Mouse (Mus musculus) heart, postnatal 14 days (tissue): ENCODE measurements at regions not wholly inside any gene's neighbourhood (a gene's known extent, or its start where the extent isn't known, plus 50 kb on each side); places are given as distances from the start of the nearest gene placed in this dataset.

Experiments
- DNase-seq, 2 experiments: peaks; one replicate each; pipeline ENCODE4 v3.0.0; 2021 to 2022
- intact Hi-C: fragments of 180-260 bp; cut with DNase I; formaldehyde crosslinking; loops from one replicate; pipeline ENCODE4 v1.15.1; 2025

DNA sequence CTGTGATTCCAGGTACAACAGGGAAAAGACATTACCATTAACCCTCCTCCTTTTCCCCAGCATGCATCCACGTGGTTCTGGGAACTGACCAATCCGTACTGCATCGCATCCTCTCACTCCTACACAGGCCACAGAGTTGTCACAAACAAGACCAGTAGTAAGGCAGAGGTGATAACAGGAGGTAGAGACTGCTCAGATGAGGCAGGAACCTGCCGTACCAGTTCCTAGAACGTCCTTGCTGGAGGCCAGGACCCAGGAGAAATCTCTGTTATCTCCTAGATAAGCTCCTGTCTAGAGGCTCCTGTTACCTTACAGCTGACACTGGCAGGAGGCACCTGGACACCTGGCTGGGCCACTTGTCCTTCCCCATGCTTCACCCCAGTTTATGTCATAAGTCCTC, 121.4 kb upstream of the Neo1 start:
- DNase-seq, result no peak
- intact Hi-C loops, result no loop called here

- intact Hi-C loops, result no loop called here
- DNase-seq, result no peak
Measured at GRCm38 (mm10) chr9:59153945-59154344, 117.7 kb upstream of the Neo1 start.

- no peak for DNase-seq
- intact Hi-C loops, result no loop called here
Measured at GRCm38 (mm10) chr9:59153126-59153525, 116.9 kb upstream of the Neo1 start.

GRCm38 (mm10) chr9:59144256-59144800, 108.1 kb upstream of the Neo1 start:
- no peak for DNase-seq
- intact Hi-C loops, result no loop called here

DNA sequence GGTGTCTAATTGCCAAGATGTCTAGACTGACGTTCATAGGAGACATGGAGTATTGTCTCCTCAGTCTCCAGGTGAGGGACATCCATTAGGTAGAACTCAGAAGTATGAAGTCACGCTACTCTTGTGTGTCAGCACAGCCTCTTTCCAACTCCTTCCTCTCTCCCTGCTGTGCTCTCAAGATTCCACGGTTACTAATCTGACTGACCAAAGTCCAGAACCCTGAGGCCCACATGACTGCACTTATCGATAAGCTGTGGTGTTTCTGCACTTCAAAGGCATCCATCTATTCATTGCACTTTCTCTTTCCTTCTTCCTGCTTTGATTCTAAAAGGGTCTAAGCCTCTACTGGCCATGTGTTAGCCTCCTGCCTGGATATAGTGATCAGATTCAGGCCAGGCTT, 107.4 kb upstream of the Neo1 start:
- no peak for DNase-seq
- intact Hi-C loops, result no loop called here

GRCm38 (mm10) chr9:59134171-59135041, 98.2 kb upstream of the Neo1 start:
- intact Hi-C loops, result loop anchor here (5.0 kb wide), 1 partner anchor 97 kb away; the partner anchor contains the start of gene Neo1
- peak; percentile 14 to 41 for DNase-seq

DNA sequence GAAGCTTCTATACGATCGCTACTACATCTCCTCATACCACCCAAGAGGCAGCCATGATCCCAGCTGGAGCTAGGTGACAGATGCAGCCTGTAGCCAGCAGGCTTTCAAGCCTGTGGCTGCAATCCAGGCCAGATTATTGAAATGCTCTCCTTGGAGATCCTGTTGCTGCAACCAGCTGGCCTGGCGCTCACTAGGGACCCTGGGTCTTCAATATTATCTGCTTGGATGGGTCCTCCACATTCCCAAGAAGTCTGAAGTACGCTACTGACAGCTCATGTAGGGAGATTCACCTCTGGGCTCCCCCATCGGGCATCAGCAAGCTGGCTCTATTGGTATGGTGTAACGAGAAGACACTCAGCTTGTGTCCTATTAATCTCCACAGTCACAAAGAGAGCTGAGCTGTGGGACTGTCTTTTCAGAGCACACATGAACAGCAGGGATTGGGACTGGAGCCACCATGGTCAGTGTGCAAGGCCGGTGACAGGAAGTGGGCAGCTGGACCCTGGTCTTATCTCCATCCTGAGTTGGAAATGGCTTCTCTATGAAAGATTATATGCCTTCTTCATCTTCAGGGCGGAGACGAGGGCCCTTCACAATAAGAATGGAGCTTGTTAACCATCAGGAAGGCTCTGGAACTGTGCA, 93.6 kb upstream of the Neo1 start:
- DNase-seq, result peak; percentile 3 to 26
- intact Hi-C loops, result loop anchor here (5.0 kb wide), 1 partner anchor 93 kb away; the partner anchor contains the start of gene Neo1

GRCm38 (mm10) chr9:59129252-59129651, 93.0 kb upstream of the Neo1 start:
- intact Hi-C loops, result no loop called here
- DNase-seq, result peak; percentile 8 to 29

DNA sequence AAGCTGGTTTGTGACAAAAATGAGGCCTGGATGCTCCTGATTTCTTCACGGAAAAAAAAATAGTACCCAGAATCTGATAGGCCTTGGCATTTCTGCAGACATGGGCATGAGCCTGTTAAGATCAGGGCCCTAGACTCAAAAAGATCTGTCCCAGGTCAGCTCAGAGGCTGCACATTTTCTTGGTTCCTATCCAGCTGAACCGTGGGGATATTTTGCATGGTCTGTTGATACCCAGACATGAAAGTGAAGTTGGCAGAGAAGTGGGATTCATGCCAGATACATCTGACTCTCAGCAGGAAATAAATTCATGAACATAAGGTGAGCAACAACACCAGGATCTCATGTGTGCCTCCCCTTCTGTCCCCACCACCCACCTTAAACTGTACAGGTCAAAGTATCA, 91.8 kb upstream of the Neo1 start:
- no peak for DNase-seq
- intact Hi-C loops, result no loop called here

- no peak for DNase-seq
- intact Hi-C loops, result no loop called here
Measured at GRCm38 (mm10) chr9:59125886-59126285, 89.6 kb upstream of the Neo1 start.

GRCm38 (mm10) chr9:59116561-59116960, 80.3 kb upstream of the Neo1 start:
- peak; percentile 25 to 62 for DNase-seq

GRCm38 (mm10) chr9:59113859-59114258, 77.6 kb upstream of the Neo1 start:
- intact Hi-C loops, result no loop called here
- DNase-seq, result no peak

More at GRCm38 (mm10) chr9:59116561-59116960, 80.3 kb upstream of the Neo1 start:
- intact Hi-C loops, result no loop called here

- intact Hi-C loops, result no loop called here
- DNase-seq, result no peak
Measured at GRCm38 (mm10) chr9:59099738-59100137, 63.5 kb upstream of the Neo1 start.

DNA sequence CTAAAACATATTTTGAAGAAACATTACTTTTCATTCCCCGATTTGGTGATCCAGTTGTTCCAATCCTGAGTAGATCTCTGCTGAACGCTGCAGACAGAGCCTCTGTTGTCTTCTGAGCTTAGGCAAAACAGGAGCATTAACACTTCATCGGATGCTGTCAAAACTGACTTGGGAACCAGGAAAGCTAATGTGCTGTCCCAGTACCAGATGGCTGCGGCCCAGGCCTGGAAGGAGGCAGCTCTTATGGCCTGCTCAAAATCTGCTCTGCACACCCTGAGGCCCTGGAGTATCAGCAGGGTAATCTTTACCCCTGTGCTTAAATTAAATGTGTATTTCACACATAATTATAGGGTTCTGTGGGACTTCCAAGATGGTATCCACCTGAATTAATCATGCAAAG, 61.3 kb upstream of the Neo1 start:
- peak; percentile 9 to 12 for DNase-seq
- intact Hi-C loops, result no loop called here

DNA sequence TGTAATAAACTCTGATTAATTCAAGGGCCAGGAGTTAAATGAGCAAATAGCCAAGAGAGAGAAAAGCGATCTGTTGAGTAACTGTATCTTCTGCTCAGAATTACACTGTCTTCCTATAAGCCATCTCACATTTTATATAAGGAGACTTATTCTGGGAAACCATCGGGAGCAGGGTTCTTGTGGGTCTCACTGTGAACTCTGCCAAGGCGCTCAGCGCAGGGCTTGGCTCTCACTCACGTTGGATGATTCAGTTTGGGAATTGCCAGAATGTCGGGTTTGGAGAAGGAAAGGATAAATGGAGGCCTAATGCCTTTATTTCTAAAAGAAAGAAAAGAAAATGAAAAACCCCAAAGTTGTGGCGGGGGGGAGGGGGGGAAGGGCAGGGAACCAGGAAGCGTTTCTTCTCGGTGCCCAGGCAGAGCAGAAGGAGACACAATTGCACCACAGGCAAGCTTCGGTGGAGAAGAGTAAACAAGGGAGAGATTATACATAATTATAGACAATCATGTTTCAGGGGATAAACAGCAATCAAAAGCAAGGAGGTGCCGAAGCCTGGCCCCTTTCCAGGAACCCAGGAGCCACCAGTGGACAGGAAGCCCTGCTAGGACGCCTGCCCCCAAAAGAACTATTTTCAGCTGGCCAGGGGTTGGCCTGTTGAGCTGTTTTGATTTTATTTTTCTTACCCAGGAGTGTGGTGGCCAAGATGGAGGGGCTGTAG, 60.5 kb upstream of the Neo1 start:
- DNase-seq, result peak in 1 of 2 experiments; percentile 16
- intact Hi-C loops, result no loop called here

DNA sequence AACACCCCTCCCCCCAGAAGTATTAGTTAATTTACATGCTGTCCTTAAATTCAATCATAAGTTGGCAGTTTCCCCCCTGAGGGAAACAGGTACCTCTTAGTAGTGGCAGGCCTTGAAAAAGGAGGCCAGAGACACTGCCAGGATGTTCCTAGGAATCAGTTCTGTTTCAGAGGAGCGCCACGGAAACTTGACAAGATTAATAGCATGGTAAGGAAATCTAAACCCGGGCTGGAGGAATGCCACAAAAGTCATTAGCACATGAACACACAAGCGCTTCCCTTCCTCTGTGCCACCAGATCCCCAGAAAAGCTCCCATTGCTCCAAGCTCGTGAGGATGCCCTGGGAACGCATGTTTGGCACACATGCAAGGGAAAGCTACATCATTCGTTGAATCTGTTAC, 59.4 kb upstream of the Neo1 start:
- intact Hi-C loops, result no loop called here
- no peak for DNase-seq

DNA sequence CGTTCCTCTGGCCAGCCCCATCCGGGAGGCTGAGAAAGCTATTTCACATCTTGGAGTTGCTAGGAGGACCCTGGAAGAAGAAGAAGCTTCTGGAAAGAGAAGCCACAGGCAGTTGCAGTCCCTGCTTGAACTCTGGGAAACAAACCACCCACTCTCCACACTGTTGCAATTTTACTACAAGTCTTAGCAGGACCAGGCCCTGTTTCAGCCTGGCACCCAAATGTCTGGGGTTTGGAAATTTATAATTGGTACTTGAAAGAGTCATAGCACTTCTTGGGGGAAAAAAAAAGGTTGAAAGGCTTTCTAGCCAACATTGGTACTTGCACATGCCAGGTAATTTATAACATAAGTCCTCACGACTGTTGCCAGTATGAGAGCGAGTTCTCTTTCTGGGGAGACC, 57.9 kb upstream of the Neo1 start:
- DNase-seq, result no peak
- intact Hi-C loops, result no loop called here

DNA sequence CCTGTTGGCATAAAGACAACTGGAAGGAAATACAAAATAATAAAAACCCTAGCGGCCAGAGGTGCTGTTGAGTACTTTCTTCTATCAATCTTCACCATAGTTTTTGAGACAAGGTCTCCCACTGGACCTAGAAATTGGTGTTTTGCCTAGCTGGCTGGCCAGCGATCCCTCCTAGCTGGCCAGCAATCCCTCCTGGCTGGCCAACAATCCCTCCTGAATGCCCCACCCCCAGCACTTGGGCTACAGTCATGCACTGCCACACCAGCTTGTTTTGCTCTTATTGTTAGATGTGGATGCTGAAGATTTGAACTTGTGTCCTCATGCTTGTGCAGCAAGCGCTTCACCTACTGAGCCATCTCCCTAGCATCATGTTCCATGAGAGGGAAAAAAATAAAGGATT, 54.9 kb upstream of the Neo1 start:
- DNase-seq, result peak; percentile 13 to 32
- intact Hi-C loops, result no loop called here

- no peak for DNase-seq
- intact Hi-C loops, result no loop called here
Measured at GRCm38 (mm10) chr9:59087704-59088103, 51.5 kb upstream of the Neo1 start.

GRCm38 (mm10) chr9:59087112-59087511, 50.9 kb upstream of the Neo1 start:
- intact Hi-C loops, result no loop called here
- DNase-seq, result no peak

DNA sequence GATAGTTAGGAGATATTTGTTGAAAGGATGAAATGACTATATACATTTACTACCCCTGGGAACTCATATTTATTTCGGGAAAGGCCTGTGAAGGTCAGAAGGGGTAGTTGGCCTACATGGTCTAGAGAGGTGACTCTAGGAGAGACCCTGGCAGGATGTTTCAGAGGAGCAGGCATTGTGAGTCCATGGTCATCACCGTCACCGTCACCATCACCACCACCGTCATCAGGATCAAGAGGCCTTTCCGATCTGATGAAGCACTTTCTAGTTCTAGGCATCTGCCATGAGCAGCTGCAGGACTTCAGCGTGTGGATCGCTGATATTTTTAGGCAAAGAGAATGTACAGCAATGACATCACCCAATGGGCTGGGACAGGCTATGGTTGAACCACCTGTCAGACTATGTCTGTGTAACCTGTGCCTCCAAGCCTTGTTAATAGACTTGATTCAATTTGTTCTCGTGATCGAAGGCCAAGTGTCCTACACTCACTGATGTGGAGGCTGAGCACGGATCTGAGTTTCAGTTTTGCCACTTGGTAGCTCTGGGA, 50.4 kb upstream of the Neo1 start:
- intact Hi-C loops, result no loop called here
- no peak for DNase-seq
